21 mouse cellular contexts compared by ENCODE assay signal in genomic region chr1:138845481-138845880, GRCm38 (mm10). TPM values are rescaled to one million over a fixed set of nuclear protein-coding genes. Genes with fewer than 3 reads are reported as not detected.
DNase-seq lines count a peak whose midpoint lies in the region; ATAC-seq lines count a peak whose summit lies in the region.
"Had no signal": no experiment of that assay in that cellular context is flagged by ENCODE, and none has a peak within 500 bp of the region (broad histone marks: within the 10 kb centered on the region; RNA-seq: fewer than 3 reads in every experiment).

No protein-coding gene starts in this region.

- no peaks in the 10 kb centered on the region for H3K36me3 ChIP-seq in forebrain, embryonic 13.5 days (ENCODE audit: poor library complexity, severe bottlenecking)
- no peaks in the 10 kb centered on the region for H3K36me3 ChIP-seq in hindbrain, embryonic 12.5 days
- H3K36me3 ChIP-seq in limb, embryonic 12.5 days = no peaks in the 10 kb centered on the region
- no peaks in the 10 kb centered on the region; the same call in 1 of the 2 replicates for H3K36me3 ChIP-seq in midbrain, embryonic 14.5 days (ENCODE audit: control insufficient read depth, insufficient read depth, low read length)
- H3K36me3 ChIP-seq: embryonic facial prominence, embryonic 10.5 days; heart, embryonic 10.5 days had no signal

- H3K9ac ChIP-seq in forebrain, embryonic 13.5 days = no peak overlapping the region
- H3K9ac ChIP-seq in hindbrain, embryonic 12.5 days = no peak overlapping the region
- H3K9ac ChIP-seq in limb, embryonic 12.5 days (replicated peaks) = peak overlapping the region; percentile 63; the same call in 1 of the 2 replicates
- H3K9ac ChIP-seq in midbrain, embryonic 14.5 days (replicated peaks; ENCODE audit: low read length) = peak overlapping the region; percentile 93

- H3K4me2 ChIP-seq in forebrain, embryonic 13.5 days = peak overlapping the region; percentile 54
- H3K4me2 ChIP-seq in hindbrain, embryonic 12.5 days (replicated peaks) = peak overlapping the region; percentile 59
- peak overlapping the region; percentile 71 for H3K4me2 ChIP-seq in limb, embryonic 12.5 days
- peak overlapping the region; percentile 63 for H3K4me2 ChIP-seq in midbrain, embryonic 14.5 days (ENCODE audit: low read length)

- intact Hi-C loops in gastrocnemius, postnatal 36 days (cut with DNase I) = no loop called here

- peaks cover 73% of the 10 kb centered on the region for H3K27me3 ChIP-seq in forebrain, embryonic 13.5 days
- H3K27me3 ChIP-seq in hindbrain, embryonic 12.5 days = peaks cover 78% of the 10 kb centered on the region
- H3K27me3 ChIP-seq in limb, embryonic 12.5 days = peaks cover 57% of the 10 kb centered on the region
- H3K27me3 ChIP-seq in midbrain, embryonic 14.5 days (ENCODE audit: control insufficient read depth, insufficient read depth, low read length) = peaks cover 50% of the 10 kb centered on the region

- peak overlapping the region; percentile 7; the same call in 1 of the 2 replicates for H3K27ac ChIP-seq in forebrain, embryonic 13.5 days
- H3K27ac ChIP-seq in hindbrain, embryonic 12.5 days = peak overlapping the region; percentile 44; the same call in 1 of the 2 replicates
- peak overlapping the region; percentile 77; the same call in 1 of the 2 replicates for H3K27ac ChIP-seq in limb, embryonic 12.5 days
- H3K27ac ChIP-seq in midbrain, embryonic 14.5 days (replicated peaks; ENCODE audit: low read depth, low read length) = peak overlapping the region; percentile 97
- H3K27ac ChIP-seq: embryonic facial prominence, embryonic 10.5 days; heart, embryonic 10.5 days; layer of hippocampus, adult 2 months; left cerebral cortex, adult 2 months had no signal

- peaks cover 58% of the 10 kb centered on the region for H3K4me1 ChIP-seq in forebrain, embryonic 13.5 days
- peaks cover 41% of the 10 kb centered on the region for H3K4me1 ChIP-seq in hindbrain, embryonic 12.5 days
- H3K4me1 ChIP-seq in limb, embryonic 12.5 days (replicated peaks) = peaks cover 43% of the 10 kb centered on the region
- H3K4me1 ChIP-seq in midbrain, embryonic 14.5 days (ENCODE audit: control insufficient read depth, insufficient read depth, low read length) = peaks cover 15% of the 10 kb centered on the region

- 14% methylated on average over 3 of the region's 3 CpGs for WGBS in forebrain, embryonic 13.5 days
- WGBS in hindbrain, embryonic 12.5 days = 12% methylated on average over 3 of the region's 3 CpGs
- whole genome bisulfite sequencing in limb, embryonic 12.5 days = 24% methylated on average over 3 of the region's 3 CpGs
- 10% methylated on average over 3 of the region's 3 CpGs for WGBS in midbrain, embryonic 14.5 days

- peak overlapping the region; percentile 39 for H3K4me3 ChIP-seq in forebrain, embryonic 13.5 days
- peak overlapping the region; percentile 35 for H3K4me3 ChIP-seq in hindbrain, embryonic 12.5 days
- peak overlapping the region; percentile 45 for H3K4me3 ChIP-seq in limb, embryonic 12.5 days (replicated peaks)
- peak overlapping the region; percentile 47 for H3K4me3 ChIP-seq in midbrain, embryonic 14.5 days (replicated peaks; ENCODE audit: low read depth, low read length)
- H3K4me3 ChIP-seq: embryonic facial prominence, embryonic 10.5 days; heart, embryonic 10.5 days; left cerebral cortex, adult 2 months had no signal

- no peak for ATAC-seq in forebrain, embryonic 13.5 days
- no peak for ATAC-seq in hindbrain, embryonic 12.5 days (ENCODE audit: low FRiP score)
- no peak for ATAC-seq in limb, embryonic 12.5 days (ENCODE audit: insufficient number of reproducible peaks, insufficient read depth, low FRiP score, low TSS enrichment, low read depth)
- no peak for ATAC-seq in midbrain, embryonic 14.5 days (ENCODE audit: low FRiP score, low TSS enrichment)
- ATAC-seq in erythroid progenitor cell, adult 5-6 weeks (replicated peaks; ENCODE audit: low FRiP score, poor library complexity, severe bottlenecking) = no peak
- ATAC-seq: lung, postnatal 0 days had no signal

- peak; percentile 14 for DNase-seq in midbrain, embryonic 14.5 days
- no peak for DNase-seq in gastrocnemius, postnatal 36 days
- DNase-seq in left cerebral cortex, adult 11 months (ENCODE audit: low spot score) = no peak
- no peak for DNase-seq in cerebellum, adult 18-20 months
- DNase-seq: adrenal gland, postnatal 36 days; cerebellum, adult 2 months; kidney, adult 2 months; kidney, postnatal 10 days; liver; thymus, postnatal 25 days had no signal

- no peaks in the 10 kb centered on the region for H3K9me3 ChIP-seq in forebrain, embryonic 13.5 days (replicated peaks)
- no peaks in the 10 kb centered on the region for H3K9me3 ChIP-seq in hindbrain, embryonic 12.5 days (replicated peaks)
- no peaks in the 10 kb centered on the region for H3K9me3 ChIP-seq in limb, embryonic 12.5 days
- no peaks in the 10 kb centered on the region for H3K9me3 ChIP-seq in midbrain, embryonic 14.5 days (ENCODE audit: control insufficient read depth, low read length)
- H3K9me3 ChIP-seq: embryonic facial prominence, embryonic 10.5 days; heart, embryonic 10.5 days had no signal

RNA-seq across cellular contexts. Expression of gene Lhx9, which starts 2.9 kb away (rescaled TPM):
- 32.7 and 35.8 TPM in 2 replicates for polyA plus RNA-seq in forebrain, embryonic 13.5 days (2015; fragmentation: Nextera tagmentation; extraction: Ambion mirVana)
- polyA plus RNA-seq in hindbrain, embryonic 12.5 days (2016; fragmentation: Nextera tagmentation; extraction: Ambion mirVana) = 22.7 and 25.8 TPM in 2 replicates
- polyA plus RNA-seq in limb, embryonic 12.5 days (2016; fragmentation: Nextera tagmentation; extraction: Ambion mirVana) = 103 and 104 TPM in 2 replicates
- 114 and 129 TPM in 2 replicates for polyA plus RNA-seq in midbrain, embryonic 14.5 days (2014; fragmentation: Nextera tagmentation; extraction: Ambion mirVana)
- total RNA-seq in gastrocnemius, postnatal 36 days (2021) = not detected
- not detected in 2 replicates for total RNA-seq in erythroid progenitor cell, adult 5-6 weeks (2015; ENCODE audit: low replicate concordance)
- total RNA-seq in erythroid progenitor cell, adult 5-6 weeks (2017; ENCODE audit: low replicate concordance) = not detected in 2 replicates
- total RNA-seq: gastrocnemius, postnatal 4 days; megakaryocyte, adult 5-6 weeks had no signal
- polyA plus RNA-seq: kidney, adult 2 months had no signal

RNA-seq across cellular contexts. Expression of gene 2310009B15Rik, which starts 11.2 kb away (rescaled TPM):
- polyA plus RNA-seq in forebrain, embryonic 13.5 days (2015; fragmentation: Nextera tagmentation; extraction: Ambion mirVana) = 51.7 and 53.0 TPM in 2 replicates
- polyA plus RNA-seq in hindbrain, embryonic 12.5 days (2016; fragmentation: Nextera tagmentation; extraction: Ambion mirVana) = 41.5 and 46.2 TPM in 2 replicates
- 55.2 and 65.0 TPM in 2 replicates for polyA plus RNA-seq in limb, embryonic 12.5 days (2016; fragmentation: Nextera tagmentation; extraction: Ambion mirVana)
- 47.4 and 52.1 TPM in 2 replicates for polyA plus RNA-seq in midbrain, embryonic 14.5 days (2014; fragmentation: Nextera tagmentation; extraction: Ambion mirVana)
- 10 to 100 TPM; 11.2 to 18.4 TPM for total RNA-seq in gastrocnemius, postnatal 36 days (2021)
- total RNA-seq in erythroid progenitor cell, adult 5-6 weeks (2015; ENCODE audit: low replicate concordance) = not detected in 2 replicates
- not detected in 2 replicates for total RNA-seq in erythroid progenitor cell, adult 5-6 weeks (2017; ENCODE audit: low replicate concordance)

Comparison
In these comparisons a context has a peak if more than half of its experiments do, and no peak if none do; other contexts are left out.
1. H3K27ac ChIP-seq: peak in every context shown above with its lines; median percentile 97 in midbrain, embryonic 14.5 days; 77 in limb, embryonic 12.5 days; 44 in hindbrain, embryonic 12.5 days; 7 in forebrain, embryonic 13.5 days.
2. H3K9ac ChIP-seq: peak in limb, embryonic 12.5 days (single experiment) and midbrain, embryonic 14.5 days (single experiment); none in forebrain, embryonic 13.5 days (single experiment) and hindbrain, embryonic 12.5 days (single experiment).
3. Peak in every context shown above with its lines, with median percentiles within 50 percentile points of each other: H3K4me2 ChIP-seq and H3K4me3 ChIP-seq.